Mouse (Mus musculus) liver, embryonic 12.5 days (tissue): ENCODE data around the gene Olfr1348. TPM values are rescaled to one million over a fixed set of nuclear protein-coding genes. Genes with fewer than 3 reads are reported as not detected.
"Not testable (repeated sequence)": the region's sequence is repeated elsewhere in the genome, so short reads cannot be mapped to it uniquely, and the experiment has no call there.

Source experiments
- ATAC-seq: fragments of 200-750 bp; cut with Nextera tagmentation; 2 replicates; pipeline ENCODE4 v1.8.0; 2017; ENCODE audit warnings: moderate number of reproducible peaks, mild to moderate bottlenecking, moderate library complexity
- H3K27ac ChIP-seq: fragments of 300-500 bp; sonication (generic); 2 replicates; pipeline ENCODE4 v1.5.1; 2016; ENCODE audit warnings: mild to moderate bottlenecking
- H3K27me3 ChIP-seq: fragments of 300-500 bp; sonication (generic); replicated peaks from 2 replicates; pipeline ENCODE4 v1.6.1; 2016; ENCODE audit warnings: mild to moderate bottlenecking, moderate library complexity
- H3K36me3 ChIP-seq: fragments of 300-500 bp; sonication (generic); 2 replicates; pipeline ENCODE4 v1.6.1; 2016; ENCODE audit warnings: mild to moderate bottlenecking, moderate library complexity
- H3K4me1 ChIP-seq: fragments of 300-500 bp; sonication (generic); 2 replicates; pipeline ENCODE4 v1.6.1; 2016
- H3K4me2 ChIP-seq: fragments of 300-500 bp; sonication (generic); 2 replicates; pipeline ENCODE4 v1.6.1; 2016; ENCODE audit warnings: mild to moderate bottlenecking, moderate library complexity
- H3K4me3 ChIP-seq: fragments of 300-500 bp; sonication (generic); 2 replicates; pipeline ENCODE4 v1.5.1; 2016; ENCODE audit warnings: mild to moderate bottlenecking, moderate library complexity
- H3K9ac ChIP-seq: fragments of 300-500 bp; sonication (generic); 2 replicates; pipeline ENCODE4 v1.6.1; 2016; ENCODE audit warnings: mild to moderate bottlenecking, moderate library complexity
- H3K9me3 ChIP-seq: fragments of 300-500 bp; sonication (generic); replicated peaks from 2 replicates; pipeline ENCODE4 v1.6.1; 2016; ENCODE audit warnings: mild to moderate bottlenecking, moderate library complexity
- WGBS: fragments of 180-500 bp; shearing (Covaris S2); methylation state at CpG from one replicate; pipeline ENCODE4 v1.1.7; 2016; ENCODE audit not compliant: insufficient replicate concordance; 5-methylcytosine and 5-hydroxymethylcytosine counted together
- polyA plus RNA-seq: library from polyadenylated mRNA; unstranded; fragments of >200 nt; fragmentation: Nextera tagmentation; extraction: Ambion mirVana; gene quantifications from 2 replicates; pipeline ENCODE4 v1.2.1, GENCODE M21; 2016

Gene Olfr1348
- not detected in 2 replicates for polyA plus RNA-seq

DNA sequence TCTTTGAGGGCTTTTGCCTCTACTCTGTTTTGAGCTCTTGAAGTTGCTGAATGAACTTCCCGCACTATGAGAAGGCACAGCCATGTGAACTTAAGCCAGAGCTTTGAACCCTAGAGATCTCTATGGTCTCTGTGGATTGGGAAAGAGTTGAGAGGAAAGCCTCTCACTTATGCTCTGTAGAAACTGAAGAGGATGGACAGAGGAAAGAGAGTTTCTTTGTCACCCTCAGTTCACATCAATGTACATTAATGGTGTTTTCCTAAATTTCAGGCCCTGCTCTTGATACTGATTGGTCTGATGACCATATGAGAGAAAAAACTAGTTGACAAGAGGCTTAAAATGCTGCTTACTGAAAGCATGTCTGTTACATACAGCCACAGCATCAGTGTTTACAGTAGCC, at the start of gene Olfr1348:
TSS of gene Olfr1348 (minus strand) at position 101 of the 400 bp plus-strand sequence.
- no peak within 1 kb of the TSS for H3K27ac ChIP-seq
- WGBS: 72% methylated on average over 1 of the region's 1 CpGs
- no peaks in the 10 kb centered on the region for H3K9me3 ChIP-seq
- no peaks in the 10 kb centered on the region for H3K4me1 ChIP-seq
- H3K4me2 ChIP-seq: no peak within 1 kb of the TSS
- no peaks in the 10 kb centered on the region for H3K36me3 ChIP-seq
- no peaks in the 10 kb centered on the region for H3K27me3 ChIP-seq
- ATAC-seq: no peak
- H3K4me3 ChIP-seq: no peak within 1 kb of the TSS
- H3K9ac ChIP-seq: no peak within 1 kb of the TSS

DNA sequence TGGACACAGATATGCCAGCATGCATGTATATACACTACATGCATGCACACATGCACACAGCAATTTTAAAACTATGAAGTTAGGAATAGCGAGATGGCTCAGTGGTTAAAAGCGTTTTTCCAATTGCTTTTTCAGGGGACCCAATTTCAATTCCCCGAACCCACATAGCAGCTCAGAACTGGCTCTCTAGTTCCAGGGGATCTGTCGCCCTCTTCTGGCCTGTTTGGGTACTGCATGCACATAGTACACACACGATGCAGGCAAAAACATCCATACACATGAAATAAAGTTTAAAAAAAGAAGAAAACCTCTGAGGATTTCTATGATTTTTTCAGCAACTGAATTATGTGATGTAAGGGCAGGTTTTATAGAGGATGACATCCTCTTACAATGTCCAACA, 17.6 kb upstream of the Olfr1348 start:
- Histone ChIP-seq H3K9ac (no peak overlapping the region), H3K36me3 (no peaks in the 10 kb centered on the region), H3K27ac (no peak overlapping the region), H3K4me1 (no peaks in the 10 kb centered on the region), H3K27me3 (no peaks in the 10 kb centered on the region), H3K4me3 (no peak overlapping the region), H3K4me2 (no peak overlapping the region), H3K9me3 (peaks cover 22% of the 10 kb centered on the region; the same call in 1 of the 2 replicates)
- WGBS: 43% methylated on average over 5 of the region's 5 CpGs
- no peak for ATAC-seq

DNA sequence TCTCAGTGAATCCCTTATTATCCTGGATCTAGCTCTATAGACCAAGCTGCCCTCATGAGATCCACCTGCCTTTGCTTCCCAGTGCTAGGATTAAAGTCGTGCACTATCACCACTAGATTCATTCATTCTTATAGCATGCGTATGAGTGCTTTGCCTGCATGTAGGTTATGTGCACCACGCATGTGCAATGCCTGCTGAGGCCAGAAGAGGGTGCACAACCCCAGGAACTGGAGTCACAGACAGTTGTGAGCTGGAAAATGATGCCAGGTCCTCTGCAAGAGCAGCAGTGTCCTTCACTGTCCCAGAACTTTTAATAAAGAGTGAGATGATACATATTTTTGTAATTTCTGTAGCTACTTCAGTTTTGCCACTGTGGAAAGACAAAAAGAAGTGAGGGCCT, 16.5 kb upstream of the Olfr1348 start:
- Histone ChIP-seq H3K4me1 (no peaks in the 10 kb centered on the region), H3K36me3 (no peaks in the 10 kb centered on the region), H3K9ac (no peak overlapping the region), H3K4me3 (no peak overlapping the region), H3K27ac (no peak overlapping the region), H3K27me3 (no peaks in the 10 kb centered on the region), H3K9me3 (peaks cover 22% of the 10 kb centered on the region; the same call in 1 of the 2 replicates), H3K4me2 (no peak overlapping the region)
- WGBS: 41% methylated on average over 3 of the region's 3 CpGs
- ATAC-seq: no peak

DNA sequence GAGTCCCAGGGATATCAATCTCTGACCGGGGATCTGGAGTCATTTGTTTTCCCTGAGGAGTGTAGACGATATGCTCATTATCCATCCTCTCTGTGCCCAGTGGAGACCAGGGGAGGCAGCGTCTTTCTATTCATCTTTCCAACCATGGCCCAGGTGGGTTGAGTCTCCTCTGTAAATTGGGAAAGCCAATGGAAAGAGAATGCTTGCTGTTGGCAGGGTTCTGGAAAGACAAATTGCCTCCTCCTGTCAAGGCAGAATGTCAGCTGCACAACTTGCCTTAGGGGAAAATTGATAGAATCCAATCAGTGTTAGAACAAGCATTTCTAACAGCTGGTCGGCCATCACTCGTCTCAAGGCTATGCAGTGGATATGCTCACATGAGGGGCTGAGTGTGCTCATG, 14.3 kb upstream of the Olfr1348 start, which contains the start of gene Olfr1349:
TSS of gene Olfr1349 (minus strand) at position 101 of the 400 bp plus-strand sequence.
- WGBS: 69% methylated on average over 5 of the region's 5 CpGs
- Histone ChIP-seq H3K4me3 (no peak within 1 kb of the TSS), H3K36me3 (no peaks in the 10 kb centered on the region), H3K9ac (no peak within 1 kb of the TSS), H3K27ac (no peak within 1 kb of the TSS), H3K9me3 (peaks cover 22% of the 10 kb centered on the region; the same call in 1 of the 2 replicates), H3K27me3 (no peaks in the 10 kb centered on the region), H3K4me1 (no peaks in the 10 kb centered on the region), H3K4me2 (no peak within 1 kb of the TSS)
- no peak for ATAC-seq

DNA sequence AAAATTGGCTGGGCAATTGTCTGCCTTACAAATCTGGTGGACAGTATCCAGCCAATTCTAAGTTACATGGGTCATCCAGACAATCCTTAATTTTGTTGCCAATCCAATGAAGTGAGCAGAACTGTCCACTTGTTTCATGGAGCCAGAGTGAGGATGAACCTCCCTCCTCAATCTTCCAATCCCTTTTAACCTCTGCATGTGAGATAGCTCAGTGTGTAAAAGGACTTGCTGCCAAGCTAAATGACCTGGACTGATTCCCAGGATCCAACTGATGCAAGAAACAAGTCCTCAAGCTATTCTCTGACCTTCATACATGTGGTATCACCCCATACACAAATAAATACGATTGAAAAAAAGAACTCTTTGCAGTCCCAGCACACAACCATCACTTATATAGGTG, 13.1 kb upstream of the Olfr1348 start:
- Histone ChIP-seq H3K4me1 (no peaks in the 10 kb centered on the region), H3K9ac (no peak overlapping the region), H3K9me3 (0 out of 2 replicates have a peak, but pooled peaks cover 18% of the 10 kb centered on the region), H3K4me2 (no peak overlapping the region), H3K27me3 (no peaks in the 10 kb centered on the region), H3K27ac (no peak overlapping the region), H3K4me3 (no peak overlapping the region), H3K36me3 (no peaks in the 10 kb centered on the region)
- 7% methylated on average over 1 of the region's 1 CpGs for WGBS
- ATAC-seq: no peak

DNA sequence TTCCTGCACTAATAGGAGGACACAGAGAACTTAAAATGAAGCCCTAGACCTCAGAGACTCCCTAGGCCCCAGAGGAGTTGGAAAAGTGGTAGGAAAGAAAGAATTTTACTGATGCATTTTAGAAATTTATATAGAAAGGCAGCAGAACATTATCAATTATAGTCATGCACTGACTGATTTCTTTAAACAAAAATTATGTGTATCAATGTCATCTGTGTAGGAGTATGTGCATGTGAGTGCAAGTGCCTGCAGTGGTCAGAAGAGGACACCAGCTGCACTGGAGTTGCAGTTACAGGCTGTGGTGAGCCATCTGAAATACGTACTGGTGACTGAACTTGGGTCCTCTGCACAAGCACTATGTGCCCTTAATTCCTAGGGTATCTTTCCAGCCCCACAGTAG, 8.9 kb downstream of the Olfr1348 start, which contains the start of gene Olfr1347:
TSS of gene Olfr1347 (minus strand) at position 101 of the 400 bp plus-strand sequence.
- WGBS: 27% methylated on average over 1 of the region's 1 CpGs
- no peak for ATAC-seq

DNA sequence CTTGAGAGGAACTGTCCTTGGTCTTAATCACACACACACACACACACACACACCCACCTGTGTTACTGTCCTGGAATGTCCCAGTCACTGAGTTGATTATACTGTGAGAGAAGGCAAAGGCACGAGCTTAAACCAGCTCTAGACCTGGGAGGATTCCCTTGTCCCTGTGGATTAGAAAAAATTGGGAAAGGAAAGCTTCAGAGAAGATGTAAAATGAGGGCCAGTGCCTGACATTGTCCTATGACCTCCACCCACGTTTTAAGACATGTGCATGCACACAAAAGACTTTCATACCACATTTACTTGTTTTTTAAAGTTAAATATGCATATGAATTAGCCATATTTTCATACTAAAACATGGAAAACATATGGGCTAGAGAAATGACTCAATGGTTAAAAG, 21.7 kb downstream of the Olfr1348 start, which contains the start of gene Olfr5:
TSS of gene Olfr5 (minus strand) at position 101 of the 400 bp plus-strand sequence.
- H3K4me3 ChIP-seq: no peak within 1 kb of the TSS
- peaks cover 4% of the 10 kb centered on the region; the same call in 1 of the 2 replicates for H3K9me3 ChIP-seq
- no peaks in the 10 kb centered on the region for H3K27me3 ChIP-seq
- H3K27ac ChIP-seq: no peak within 1 kb of the TSS
- H3K4me2 ChIP-seq: no peak within 1 kb of the TSS
- H3K4me1 ChIP-seq: no peaks in the 10 kb centered on the region
- H3K36me3 ChIP-seq: no peaks in the 10 kb centered on the region
- no peak within 1 kb of the TSS for H3K9ac ChIP-seq
- WGBS: 11% methylated on average over 2 of the region's 2 CpGs
- ATAC-seq: no peak

More for the DNA sequence above, 8.9 kb downstream of the Olfr1348 start, which contains the start of gene Olfr1347:
- Histone ChIP-seq H3K9ac (no peak within 1 kb of the TSS), H3K4me3 (no peak within 1 kb of the TSS), H3K9me3 (peaks cover 4% of the 10 kb centered on the region), H3K36me3 (no peaks in the 10 kb centered on the region), H3K4me2 (no peak within 1 kb of the TSS), H3K4me1 (no peaks in the 10 kb centered on the region), H3K27me3 (no peaks in the 10 kb centered on the region), H3K27ac (no peak within 1 kb of the TSS)

DNA sequence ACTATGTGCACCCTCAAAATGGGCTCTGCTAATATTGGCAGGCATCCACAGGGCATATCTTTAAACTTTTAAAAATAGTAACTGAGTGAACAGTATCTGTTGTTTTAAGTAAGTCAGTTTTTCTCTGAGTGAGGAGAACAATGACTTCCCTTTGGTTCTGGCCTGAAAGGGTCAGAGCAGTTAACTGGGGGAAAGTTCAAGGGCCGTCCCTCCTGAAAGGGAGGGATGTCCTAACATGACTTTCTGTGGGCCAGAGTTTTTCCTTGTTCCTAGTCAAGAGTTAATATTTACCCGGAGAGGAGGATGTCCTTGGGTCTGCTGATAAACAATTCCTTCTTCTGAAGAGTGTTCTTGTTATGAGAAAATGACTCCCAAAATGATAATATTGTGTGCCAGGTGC, 30.9 kb downstream of the Olfr1348 start:
- not testable (repeated sequence) for ATAC-seq, H3K9ac ChIP-seq, H3K27ac ChIP-seq, H3K4me1 ChIP-seq, H3K36me3 ChIP-seq, H3K27me3 ChIP-seq, H3K4me3 ChIP-seq, H3K4me2 ChIP-seq
- peaks cover 26% of the 10 kb centered on the region; the same call in 1 of the 2 replicates for H3K9me3 ChIP-seq
- 55% methylated on average over 2 of the region's 2 CpGs for WGBS

DNA sequence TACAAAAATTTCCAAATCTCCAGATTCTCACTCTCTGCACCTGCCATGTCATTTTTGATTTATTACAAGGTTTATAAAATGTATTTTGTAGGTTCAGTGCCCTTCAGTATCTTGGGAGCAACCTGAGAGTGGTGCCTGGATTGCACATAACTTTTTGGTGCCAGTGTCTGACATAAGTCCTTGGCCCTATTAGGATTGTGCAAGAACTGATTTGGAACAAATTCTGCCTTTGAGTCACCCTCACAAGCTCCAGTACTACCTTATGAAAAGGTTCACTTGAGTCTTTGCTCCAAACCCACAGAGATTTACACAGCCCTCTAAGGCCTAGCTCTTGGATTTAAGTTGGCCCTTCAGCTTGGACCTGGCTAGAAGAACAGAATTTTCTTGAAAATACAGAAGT, 41.6 kb downstream of the Olfr1348 start, which contains the start of gene Olfr1346:
TSS of gene Olfr1346 (plus strand) at position 151 of the 400 bp plus-strand sequence.
- ATAC-seq: no peak
- no peak within 1 kb of the TSS for H3K4me3 ChIP-seq
- H3K9me3 ChIP-seq: 0 out of 2 replicates have a peak, but pooled peaks cover 4% of the 10 kb centered on the region
- H3K27ac ChIP-seq: no peak within 1 kb of the TSS
- H3K4me2 ChIP-seq: no peak within 1 kb of the TSS
- H3K9ac ChIP-seq: no peak within 1 kb of the TSS
- H3K36me3 ChIP-seq: no peaks in the 10 kb centered on the region
- H3K27me3 ChIP-seq: no peaks in the 10 kb centered on the region
- H3K4me1 ChIP-seq: no peaks in the 10 kb centered on the region

DNA sequence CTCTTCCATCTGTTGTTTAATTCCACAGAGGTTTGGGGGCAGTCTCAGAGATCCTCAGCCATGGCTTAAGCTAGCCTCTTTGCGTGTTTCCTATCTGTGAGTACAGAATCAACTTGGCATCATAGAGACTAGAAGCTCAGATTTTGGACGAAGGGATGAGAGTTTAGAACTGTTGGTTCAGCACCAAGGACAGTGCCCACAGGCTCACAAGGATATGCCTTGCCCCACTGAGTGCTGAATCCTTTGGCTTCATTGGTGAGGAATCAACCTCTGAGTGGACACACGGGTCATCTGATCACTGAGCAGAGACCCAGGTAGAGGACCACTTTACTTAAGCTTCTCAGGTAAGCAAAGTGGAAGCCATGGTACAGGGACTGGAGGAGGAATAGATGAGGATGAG, 52.1 kb downstream of the Olfr1348 start:
- Histone ChIP-seq H3K36me3 (no peaks in the 10 kb centered on the region), H3K27me3 (no peaks in the 10 kb centered on the region), H3K4me1 (no peaks in the 10 kb centered on the region), H3K9me3 (0 out of 2 replicates have a peak, but pooled peaks cover 6% of the 10 kb centered on the region), H3K27ac (no peak overlapping the region), H3K4me2 (no peak overlapping the region), H3K9ac (no peak overlapping the region), H3K4me3 (no peak overlapping the region)
- ATAC-seq: no peak
- 30% methylated on average over 3 of the region's 3 CpGs for WGBS

DNA sequence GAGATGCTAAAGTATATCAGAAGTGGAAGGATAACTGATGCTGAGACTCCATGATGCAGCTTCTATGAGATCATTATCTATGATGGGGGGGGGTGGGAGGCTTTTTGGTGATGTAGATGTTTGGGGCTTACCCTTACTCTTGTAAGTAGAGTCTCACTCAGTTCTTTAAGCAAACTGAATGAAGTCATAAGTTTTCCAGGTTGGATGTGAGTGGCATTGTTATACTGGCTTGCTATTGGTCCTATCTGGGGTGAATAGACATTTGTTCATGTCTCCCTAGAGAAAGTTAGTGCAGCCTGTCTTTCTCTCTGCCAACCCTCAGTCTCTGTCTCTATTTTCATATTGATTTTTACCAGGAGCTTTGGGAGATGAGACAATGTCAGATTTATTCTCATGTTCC, 52.7 kb downstream of the Olfr1348 start, which contains the start of gene Olfr1336:
TSS of gene Olfr1336 (plus strand) at position 301 of the 400 bp plus-strand sequence.
- Histone ChIP-seq H3K4me2 (no peak within 1 kb of the TSS), H3K9me3 (0 out of 2 replicates have a peak, but pooled peaks cover 2% of the 10 kb centered on the region), H3K27me3 (no peaks in the 10 kb centered on the region), H3K4me3 (no peak within 1 kb of the TSS), H3K27ac (no peak within 1 kb of the TSS), H3K36me3 (no peaks in the 10 kb centered on the region), H3K4me1 (no peaks in the 10 kb centered on the region), H3K9ac (no peak within 1 kb of the TSS)
- ATAC-seq: no peak
